Mouse (Mus musculus): ENCODE data around the gene Tnnt1. TPM values are rescaled to one million over a fixed set of nuclear protein-coding genes. Genes with fewer than 3 reads are reported as not detected.

The Tnnt1 gene
- total RNA-seq, 2 experiments from 2014 or later = 2.0 to 3.1 TPM

DNA sequence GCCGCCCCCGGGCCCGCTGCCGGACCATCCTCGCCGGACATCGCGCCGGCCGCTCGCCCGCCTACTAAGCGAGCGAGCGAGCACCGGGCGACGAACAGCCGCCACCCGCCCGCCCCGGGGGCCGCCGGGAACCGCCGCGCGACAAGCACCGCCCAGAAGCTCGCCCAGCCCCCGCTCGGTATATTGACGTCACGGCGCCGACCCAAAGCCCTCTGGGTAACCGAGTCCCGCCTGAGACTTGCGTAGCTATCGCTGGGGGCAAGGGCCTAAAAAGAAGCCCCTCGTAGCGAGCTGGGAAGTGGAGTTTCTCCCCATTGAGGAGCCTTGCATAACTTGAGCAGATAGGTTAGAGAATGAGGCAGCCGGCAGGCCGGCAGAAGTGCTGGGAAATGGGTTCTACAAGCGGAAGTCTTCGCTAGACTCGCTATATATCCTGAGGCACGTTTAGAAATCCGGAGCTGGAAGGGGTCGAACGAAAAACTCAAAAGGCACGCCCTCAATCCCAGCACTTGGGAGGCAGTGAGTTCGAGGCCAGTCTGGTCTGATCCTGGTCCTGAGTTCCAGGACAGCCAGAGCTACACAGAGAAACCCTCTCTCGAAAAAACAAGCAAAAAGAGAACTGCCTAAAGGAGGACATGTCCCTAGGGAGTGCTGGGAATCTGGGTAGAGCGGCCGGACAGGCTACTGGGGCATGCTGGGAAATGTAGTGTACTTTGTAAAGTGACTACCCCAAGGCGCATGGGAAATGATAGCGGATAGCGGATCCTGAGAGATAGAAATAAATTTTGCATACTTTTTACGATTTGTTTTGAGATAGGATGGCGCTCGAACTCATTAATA is 14.4 kb downstream of the Tnnt1 start, which contains the start of gene Ppp1r12c:
Ppp1r12c (minus strand) TSS at position 123 of the 840 bp plus-strand sequence.
- DNase-seq (ENCODE audit: extremely low spot score in 1 of 2, low spot score in 2 of 2) = peak; percentile 92 to 98
- intact Hi-C loops (cut with DNase I) = no loop called here

DNA sequence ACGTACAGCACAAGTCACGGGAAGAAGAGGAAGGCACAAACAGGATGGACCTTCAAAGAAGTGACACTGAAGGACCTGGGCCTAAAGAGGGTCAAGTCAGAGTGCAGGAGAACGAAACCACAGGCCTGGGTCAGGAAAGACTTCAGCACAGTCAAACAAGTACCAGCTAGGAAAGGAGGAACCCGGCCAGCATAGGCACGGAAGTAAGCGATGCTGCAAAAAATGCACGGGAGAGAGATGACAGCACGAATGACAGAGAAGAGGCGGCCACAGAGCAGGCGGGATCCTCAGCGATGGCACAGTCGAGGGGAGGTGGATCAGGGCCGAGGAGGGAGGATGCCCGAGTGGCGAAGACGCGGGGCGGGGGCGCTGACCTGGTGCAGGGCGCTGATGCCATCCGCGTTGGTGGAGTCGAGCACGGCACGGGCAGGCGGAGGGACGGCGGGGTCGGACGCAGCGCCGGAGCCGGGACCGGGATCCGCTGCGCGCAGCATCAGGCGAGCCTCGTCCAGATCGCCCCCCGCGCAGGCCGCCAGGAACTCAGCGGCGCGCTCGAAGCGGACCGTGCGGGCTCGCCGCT is 15.2 kb downstream of the Tnnt1 start:
- peak in 1 of 2 experiments; percentile 80 for DNase-seq (ENCODE audit: extremely low spot score in 1 of 2, low spot score in 2 of 2)
- intact Hi-C loops (cut with DNase I) = no loop called here

DNA sequence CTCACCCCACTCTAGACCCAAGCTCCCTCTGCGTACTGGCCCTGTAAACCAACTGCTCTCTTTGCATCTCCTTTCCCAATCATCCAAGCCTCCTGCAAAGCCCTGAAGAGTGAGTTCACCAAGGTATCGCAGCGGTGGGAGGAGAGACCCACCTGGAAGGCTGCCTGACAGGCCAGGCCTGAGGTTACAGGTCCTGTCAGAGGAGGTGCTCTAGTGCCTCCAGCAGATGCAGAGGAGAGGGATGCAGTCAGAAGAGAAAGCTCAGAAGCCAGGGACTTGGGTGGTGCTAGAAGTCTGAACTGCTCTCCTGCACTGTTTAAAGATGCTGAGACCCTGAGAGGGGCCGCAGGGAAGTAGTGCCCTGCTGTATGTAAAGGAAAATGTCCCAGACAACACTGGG is 17.1 kb downstream of the Tnnt1 start:
- no peak for DNase-seq (ENCODE audit: extremely low spot score in 1 of 2, low spot score in 2 of 2)
- intact Hi-C loops (cut with DNase I) = no loop called here

DNA sequence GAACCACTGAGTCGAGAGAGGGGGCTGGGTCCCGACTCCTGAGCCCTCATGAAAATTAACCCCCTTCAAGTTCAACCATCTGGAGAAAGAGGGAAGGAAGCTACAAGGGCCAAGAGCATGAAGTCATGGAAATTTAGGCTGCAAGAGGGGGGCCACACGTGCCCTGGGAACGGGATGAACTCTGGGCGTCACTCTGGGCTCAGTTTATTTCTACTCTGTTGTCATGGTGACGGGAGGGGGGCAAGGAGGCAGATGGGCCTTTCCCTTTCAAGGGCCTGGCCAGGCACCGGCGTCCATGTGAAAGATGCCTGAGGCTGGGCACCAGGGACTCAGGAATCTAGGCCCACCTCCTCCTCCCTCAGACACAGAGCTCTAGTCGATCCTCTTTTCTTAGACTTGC is 17.9 kb downstream of the Tnnt1 start:
- peak in 1 of 2 experiments; percentile 81 for DNase-seq (ENCODE audit: extremely low spot score in 1 of 2, low spot score in 2 of 2)
- intact Hi-C loops (cut with DNase I) = no loop called here

DNA sequence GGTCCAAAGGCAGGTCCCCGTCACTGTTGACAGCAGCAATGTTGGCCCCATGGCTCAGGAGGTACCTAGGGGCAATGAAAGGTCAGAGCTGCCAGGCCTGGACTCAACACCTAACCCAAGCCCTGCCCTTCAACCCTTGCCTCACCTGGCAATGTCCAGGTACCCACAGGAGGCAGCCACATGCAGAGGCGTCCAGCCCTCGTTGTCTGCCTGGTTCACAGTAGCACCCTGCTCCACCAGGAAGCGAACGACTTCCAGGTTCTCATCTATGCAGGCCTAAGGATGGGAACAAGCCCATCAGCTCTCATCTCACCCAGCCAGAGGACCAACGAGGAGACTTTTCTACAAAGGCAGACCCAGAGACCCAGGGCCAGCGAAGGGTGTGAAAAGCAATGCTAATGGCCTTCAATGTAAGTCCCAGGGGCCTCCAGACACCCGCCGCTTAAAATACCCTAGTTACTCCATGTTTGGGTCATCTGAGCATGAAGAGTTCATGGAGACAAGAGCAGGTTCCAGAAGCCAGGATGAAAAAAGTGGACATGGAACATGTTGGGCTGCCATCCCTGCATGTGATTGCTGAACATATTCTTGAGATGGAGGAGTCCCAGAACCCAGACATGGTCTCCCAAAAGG is 18.8 kb downstream of the Tnnt1 start:
- no peak for DNase-seq (ENCODE audit: extremely low spot score in 1 of 2, low spot score in 2 of 2)
- intact Hi-C loops (cut with DNase I) = no loop called here

DNA sequence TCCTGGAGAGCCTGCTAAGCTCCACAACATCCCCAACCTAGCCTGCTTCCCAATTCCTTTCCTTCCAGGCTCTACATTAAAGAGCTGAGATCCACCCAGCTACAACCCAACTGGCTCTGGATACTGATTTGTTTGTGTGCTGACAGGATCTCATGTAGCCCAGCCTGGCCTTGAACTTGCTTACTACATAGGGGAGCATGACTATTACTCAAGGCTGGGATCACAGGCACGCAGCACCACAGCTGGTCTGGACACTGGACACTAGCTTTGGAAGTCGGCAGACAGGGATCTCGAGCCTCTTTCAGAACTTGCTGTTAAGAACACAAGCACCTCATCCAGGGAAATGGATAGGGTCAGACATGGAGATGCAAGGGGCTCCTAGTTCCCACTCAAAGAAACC is 19.7 kb downstream of the Tnnt1 start:
- intact Hi-C loops (cut with DNase I) = no loop called here
- DNase-seq (ENCODE audit: extremely low spot score in 1 of 2, low spot score in 2 of 2) = no peak

DNA sequence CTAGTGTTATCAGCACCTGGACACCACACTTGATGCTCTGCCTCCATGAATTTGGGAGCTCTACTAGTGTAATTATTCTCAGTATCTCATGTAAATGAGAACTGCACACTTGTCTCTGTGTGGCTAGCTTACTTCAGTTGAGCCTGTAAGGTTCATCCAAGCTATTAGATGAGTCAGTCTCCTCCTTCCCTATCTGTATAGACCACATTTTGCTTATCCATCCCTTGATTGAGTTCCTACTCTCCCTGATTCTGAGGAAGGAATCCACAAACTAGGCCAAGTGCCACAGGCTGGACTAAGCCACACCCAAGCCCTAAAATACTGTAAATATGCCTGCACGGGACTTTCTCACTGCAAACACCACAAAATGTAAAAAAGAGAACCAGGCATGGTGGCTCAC is 22.2 kb downstream of the Tnnt1 start:
- intact Hi-C loops (cut with DNase I) = no loop called here
- DNase-seq (ENCODE audit: extremely low spot score in 1 of 2, low spot score in 2 of 2) = no peak

DNA sequence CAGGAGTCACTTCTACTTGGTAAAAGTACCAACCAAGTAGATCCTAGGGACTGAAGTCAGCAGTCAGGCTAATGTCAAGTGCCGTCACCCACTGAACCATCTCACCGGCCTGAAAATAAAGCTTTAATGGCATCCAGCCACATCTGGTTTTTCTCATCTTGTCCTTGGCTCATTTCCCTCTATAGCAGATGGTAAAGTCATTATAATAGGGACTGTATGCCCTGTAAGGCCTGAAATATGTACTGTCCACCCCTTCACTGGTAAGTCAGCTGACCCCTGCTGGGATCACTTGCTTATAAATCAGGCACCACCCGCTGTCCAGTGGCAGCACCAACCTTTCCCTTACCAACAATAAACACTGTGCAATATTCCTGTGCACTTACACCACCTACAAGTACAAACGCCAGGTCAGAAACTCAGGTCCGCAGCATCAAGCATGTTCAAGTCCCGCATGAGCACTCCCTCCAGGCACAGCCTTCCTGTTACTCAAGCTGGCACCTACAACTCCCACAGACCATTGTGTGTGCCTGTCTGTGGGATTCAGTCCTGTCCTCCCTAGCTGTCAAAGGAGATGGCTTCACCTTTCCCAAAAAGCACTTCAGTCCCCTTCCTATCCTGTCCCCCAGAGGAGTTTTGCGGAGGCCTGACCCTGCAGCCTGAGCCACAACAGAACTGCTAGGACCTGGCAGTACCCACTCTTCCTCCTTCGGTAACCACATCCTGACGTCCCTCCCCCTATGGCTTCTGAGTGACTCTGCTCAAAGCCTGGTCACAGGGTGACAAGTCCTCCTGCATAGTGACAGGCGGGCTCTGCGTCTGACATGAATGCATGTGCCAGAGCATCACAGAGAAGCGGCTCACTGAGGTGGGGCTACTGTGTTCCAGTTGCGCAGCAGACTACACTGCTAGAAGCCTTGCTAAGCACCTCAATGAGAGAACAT is 23.6 kb downstream of the Tnnt1 start:
- intact Hi-C loops (cut with DNase I) = no loop called here
- no peak for DNase-seq (ENCODE audit: extremely low spot score in 1 of 2, low spot score in 2 of 2)

DNA sequence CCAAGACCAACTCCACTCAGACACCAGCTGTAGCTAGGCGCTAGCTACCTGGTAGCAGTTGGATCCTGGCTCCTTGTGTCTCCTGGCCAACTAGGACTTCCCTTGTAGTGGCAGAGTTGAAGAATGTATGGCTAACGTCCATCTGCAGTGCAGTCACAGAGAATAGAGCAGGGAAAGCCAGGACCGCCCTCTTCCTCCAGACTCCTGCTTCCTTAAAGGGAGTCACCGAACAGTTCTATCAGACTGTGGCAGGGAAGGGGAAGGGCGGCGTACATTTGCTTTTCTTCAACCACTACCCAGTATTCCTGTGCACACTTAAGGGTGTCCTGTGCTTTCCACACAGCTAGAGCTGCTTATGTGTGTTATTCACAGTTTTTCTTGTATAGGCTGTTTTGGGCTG is 24.9 kb downstream of the Tnnt1 start:
- DNase-seq (ENCODE audit: extremely low spot score in 1 of 2, low spot score in 2 of 2) = no peak
- intact Hi-C loops (cut with DNase I) = no loop called here

DNA sequence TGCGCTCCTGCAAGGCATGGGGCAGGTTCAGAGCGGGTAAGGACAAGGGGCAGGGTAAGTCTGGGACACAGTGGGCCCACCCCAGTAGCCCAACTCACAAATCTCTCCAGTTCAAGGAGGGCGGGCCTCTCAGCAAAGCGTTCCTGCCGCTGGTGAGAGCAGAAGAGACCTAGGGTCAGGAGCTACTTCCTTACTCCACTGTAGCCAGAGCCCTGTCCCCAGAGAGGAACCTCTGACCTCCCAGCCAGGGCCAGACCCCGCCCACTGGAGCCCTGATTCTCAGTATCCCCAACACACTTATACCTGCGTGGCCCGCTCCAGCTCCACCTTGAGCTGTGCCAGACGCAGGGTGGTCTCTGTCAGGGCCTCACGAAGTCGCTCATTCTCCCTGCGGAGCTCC is 33.9 kb downstream of the Tnnt1 start:
- intact Hi-C loops (cut with DNase I) = no loop called here
- DNase-seq (ENCODE audit: extremely low spot score in 1 of 2, low spot score in 2 of 2) = peak in 1 of 2 experiments; percentile 45

DNA sequence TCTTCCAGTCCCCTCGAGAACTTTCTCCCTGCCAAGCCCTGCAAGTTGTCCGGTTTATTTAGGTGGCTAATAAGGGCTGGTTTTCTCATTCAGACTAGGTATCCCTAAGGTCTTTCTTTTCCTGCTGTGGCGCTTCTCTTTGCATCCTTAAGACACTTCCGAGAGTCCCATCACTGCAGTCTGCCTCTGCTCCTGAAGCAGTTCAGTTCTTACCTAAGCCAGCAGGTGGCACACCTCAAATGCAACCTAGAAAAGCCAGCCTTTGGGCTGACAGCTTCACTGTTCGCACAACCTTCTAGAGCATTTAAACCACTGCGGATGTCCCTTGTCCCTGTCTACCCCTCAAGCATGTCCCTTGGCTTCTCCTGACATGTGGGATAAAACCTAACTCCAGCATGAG is 36.5 kb downstream of the Tnnt1 start:
- intact Hi-C loops (cut with DNase I) = no loop called here

DNA sequence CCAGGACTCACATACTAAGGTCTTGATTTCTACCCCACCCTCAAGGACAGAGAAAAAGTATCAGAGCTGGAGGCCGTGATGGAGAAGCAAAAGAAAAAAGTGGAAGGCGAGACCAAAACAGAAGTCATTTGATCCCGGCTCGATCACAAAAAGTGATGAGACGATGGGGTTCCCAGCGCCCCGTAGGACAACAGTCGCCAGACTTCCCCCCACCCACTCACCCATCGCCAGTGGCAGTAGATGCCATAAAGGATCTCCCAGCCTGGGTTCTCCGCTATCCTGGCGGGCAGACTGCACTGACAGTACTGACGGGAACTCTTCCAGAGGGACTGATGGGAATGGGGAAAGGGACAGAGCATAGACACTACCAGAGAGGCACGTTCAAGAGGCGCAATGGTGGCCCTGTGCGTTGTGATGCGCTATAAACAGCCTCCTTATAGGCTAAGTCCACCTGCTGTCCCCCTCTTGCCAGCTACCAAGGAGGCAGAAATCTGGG is 37.3 kb downstream of the Tnnt1 start:
- peak in 1 of 2 experiments; percentile 33 for DNase-seq (ENCODE audit: extremely low spot score in 1 of 2, low spot score in 2 of 2)

More for the DNA sequence above, 36.5 kb downstream of the Tnnt1 start:
- DNase-seq (ENCODE audit: extremely low spot score in 1 of 2, low spot score in 2 of 2) = peak in 1 of 2 experiments; percentile 57

DNA sequence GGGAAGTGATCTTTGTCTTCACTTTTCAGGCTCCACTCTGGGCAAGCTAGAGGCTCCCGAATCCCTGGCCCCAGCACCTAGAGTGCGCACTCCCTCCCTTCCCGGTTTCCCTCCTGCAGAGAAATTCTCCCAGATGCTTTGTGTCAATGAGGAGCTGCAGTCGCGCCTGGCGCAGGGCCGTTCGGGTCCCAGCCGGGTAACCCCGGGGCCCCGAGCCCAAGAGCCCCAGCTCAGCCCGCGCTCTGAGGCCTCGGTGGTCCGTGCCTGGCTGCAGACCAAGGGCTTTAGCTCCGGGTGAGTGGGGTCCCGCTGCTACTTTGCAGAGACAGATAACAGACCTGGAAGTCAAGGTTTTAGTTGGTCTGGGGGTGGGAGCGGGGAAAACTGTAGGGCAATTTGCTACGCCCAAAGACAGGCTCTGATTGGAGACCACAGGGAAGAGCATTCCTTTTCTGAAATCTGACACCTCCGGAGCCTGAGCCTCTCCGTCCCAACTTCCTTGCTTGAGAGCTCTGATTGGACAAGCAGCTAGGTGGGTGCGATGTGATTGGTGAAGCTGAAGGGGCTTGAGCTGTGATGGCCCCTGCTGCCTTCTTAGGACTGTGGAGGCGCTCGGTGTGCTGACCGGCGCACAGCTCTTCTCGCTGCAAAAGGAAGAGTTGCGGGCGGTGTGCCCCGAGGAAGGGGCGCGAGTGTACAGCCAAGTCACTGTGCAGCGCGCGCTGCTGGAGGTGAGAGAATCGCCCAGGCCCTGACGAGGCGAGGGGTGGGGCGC is 38.0 kb downstream of the Tnnt1 start:
- DNase-seq (ENCODE audit: extremely low spot score in 1 of 2, low spot score in 2 of 2) = peak; percentile 69 to 80
- intact Hi-C loops (cut with DNase I) = no loop called here

More for the DNA sequence above, 37.3 kb downstream of the Tnnt1 start:
- intact Hi-C loops (cut with DNase I) = no loop called here

DNA sequence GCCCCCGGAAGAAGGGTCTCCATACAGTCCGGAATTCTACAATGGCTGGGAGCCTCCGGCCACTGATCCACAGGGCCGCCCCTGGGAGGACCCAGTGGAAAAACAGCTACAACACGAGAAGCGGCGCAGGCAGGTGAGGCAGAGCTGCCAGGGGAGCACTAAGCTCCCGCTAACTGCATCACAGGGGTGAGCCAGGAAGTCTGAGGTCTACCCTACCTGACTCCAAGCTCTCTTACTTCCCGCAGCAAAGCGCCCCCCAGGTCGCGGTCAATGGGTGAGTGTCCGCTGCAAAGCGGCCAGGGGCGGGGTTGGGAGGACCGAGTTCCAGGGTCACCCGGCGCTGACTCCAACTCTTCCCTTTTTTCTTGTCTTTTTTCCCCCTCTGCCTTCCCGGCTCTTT is 42.2 kb downstream of the Tnnt1 start:
- peak in 1 of 2 experiments; percentile 51 for DNase-seq (ENCODE audit: extremely low spot score in 1 of 2, low spot score in 2 of 2)
- intact Hi-C loops (cut with DNase I) = loop anchor here (5.0 kb wide), 1 partner anchor 797 kb away; the partner anchor contains the start of gene Tmc4

DNA sequence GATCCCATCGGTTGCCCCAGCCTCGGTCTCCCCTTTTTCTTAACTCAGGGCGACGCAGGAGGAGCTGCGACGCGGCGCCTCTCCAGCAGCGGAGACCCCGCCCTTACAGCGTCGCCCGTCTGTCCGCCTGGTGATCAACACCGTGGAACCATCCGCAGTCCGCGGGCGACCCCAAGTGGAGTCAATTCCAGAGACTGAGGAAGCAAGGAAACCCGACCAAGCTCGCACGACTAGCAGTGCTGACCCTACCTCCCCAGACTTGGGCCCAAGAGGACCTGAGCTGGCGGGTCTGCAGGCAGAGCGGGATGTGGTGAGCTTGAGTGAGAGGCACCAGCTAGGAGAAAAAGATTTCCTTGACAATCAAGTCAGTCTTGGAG is 45.0 kb downstream of the Tnnt1 start:
- intact Hi-C loops (cut with DNase I) = loop anchor here (2.0 to 5.0 kb wide), 2 partner anchors 38 to 794 kb away; partner anchors contain the start of gene Tmc4
- peak; percentile 83 to 92 for DNase-seq (ENCODE audit: extremely low spot score in 1 of 2, low spot score in 2 of 2)

DNA sequence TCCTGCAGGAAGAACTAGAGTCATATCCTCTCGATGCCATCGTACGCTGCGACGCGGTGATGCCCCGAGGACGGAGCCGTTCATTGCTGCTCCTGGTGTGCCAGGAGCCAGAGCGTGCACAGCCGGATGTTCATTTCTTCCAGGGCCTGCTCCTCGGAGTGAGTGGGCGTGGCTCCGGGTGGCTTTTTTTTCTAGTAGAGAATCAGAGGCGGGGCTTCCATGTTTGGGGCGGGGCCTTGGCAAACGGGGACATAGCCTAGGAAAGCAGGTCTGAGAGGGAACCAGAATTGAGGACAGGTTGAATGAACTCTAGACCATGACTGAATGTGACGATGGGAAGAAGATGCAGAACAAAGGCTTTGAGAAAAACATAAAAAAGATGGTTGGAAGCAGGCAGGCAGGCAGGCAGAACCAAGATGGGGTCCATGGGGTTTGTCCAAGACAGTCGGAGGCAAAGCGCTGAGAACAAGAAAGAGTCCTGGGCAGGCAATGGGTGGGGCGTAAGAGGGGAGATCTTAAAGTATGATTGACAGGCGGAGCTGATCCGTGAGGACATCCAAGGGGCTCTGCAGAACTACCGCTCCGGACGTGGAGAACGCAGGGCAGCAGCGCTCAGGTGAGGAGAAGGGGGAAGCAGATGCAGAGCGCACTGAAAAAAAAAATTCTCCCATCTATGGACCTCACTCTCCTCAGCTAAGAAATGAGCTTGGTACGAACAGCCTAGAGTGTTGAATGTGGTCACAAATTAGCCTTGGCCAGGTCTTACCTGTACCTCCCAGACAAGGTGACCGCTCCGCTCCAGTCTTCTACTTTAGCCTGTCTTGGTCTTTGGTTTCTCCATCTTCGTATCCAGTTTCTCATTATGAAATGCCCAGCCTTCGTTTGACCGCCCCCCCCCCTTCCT is 45.7 kb downstream of the Tnnt1 start:
- DNase-seq (ENCODE audit: extremely low spot score in 1 of 2, low spot score in 2 of 2) = peak in 1 of 2 experiments; percentile 85

DNA sequence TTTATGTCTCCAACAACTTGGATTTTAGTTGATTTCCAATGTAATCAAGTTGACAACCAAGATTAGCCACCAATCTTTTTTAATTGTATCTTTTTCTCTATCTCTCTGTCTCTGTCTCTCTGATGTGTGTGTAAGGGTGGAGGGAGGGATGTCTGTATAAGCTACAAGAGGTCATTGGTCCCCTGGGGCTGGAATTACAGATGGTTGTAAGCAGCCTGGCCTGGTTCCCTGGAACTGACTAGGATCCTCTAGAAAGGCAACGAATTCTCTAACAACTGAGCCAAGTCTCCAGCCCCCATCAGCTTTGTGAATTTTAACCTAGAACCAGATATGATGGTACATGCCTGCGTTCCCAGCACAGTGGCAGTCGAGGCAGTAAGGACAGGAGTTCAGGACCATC is 48.4 kb downstream of the Tnnt1 start:
- no peak for DNase-seq (ENCODE audit: extremely low spot score in 1 of 2, low spot score in 2 of 2)

More for the DNA sequence above, 45.7 kb downstream of the Tnnt1 start:
- intact Hi-C loops (cut with DNase I) = loop anchor here (2.0 to 5.0 kb wide), 2 partner anchors 38 to 793 kb away; partner anchors contain the start of gene Tmc4

More for the DNA sequence above, 48.4 kb downstream of the Tnnt1 start:
- intact Hi-C loops (cut with DNase I) = no loop called here
